Mouse (Mus musculus) heart, embryonic 15.5 days (tissue): ENCODE data around the gene Terb2. TPM values are rescaled to one million over a fixed set of nuclear protein-coding genes. Genes with fewer than 3 reads are reported as not detected.

Experiments
- ATAC-seq: fragments of 200-750 bp; cut with Nextera tagmentation; replicated peaks from 2 replicates; pipeline ENCODE4 v1.8.0; 2017; ENCODE audit warnings: low read depth, moderate TSS enrichment; ENCODE audit not compliant: insufficient number of reproducible peaks, insufficient read depth, low FRiP score
- H3K27ac ChIP-seq: fragments of 300-500 bp; sonication (generic); 2 replicates; pipeline ENCODE4 v1.5.1; 2015; ENCODE audit warnings: mild to moderate bottlenecking, inconsistent platforms
- H3K27me3 ChIP-seq: fragments of 300-500 bp; sonication (generic); 2 replicates; pipeline ENCODE4 v1.6.1; 2015; ENCODE audit warnings: inconsistent platforms
- H3K36me3 ChIP-seq: fragments of 300-500 bp; sonication (generic); 2 replicates; pipeline ENCODE4 v1.6.1; 2015; ENCODE audit warnings: mild to moderate bottlenecking, inconsistent platforms
- H3K4me1 ChIP-seq: fragments of 300-500 bp; sonication (generic); replicated peaks from 2 replicates; pipeline ENCODE4 v1.6.1; 2015; ENCODE audit warnings: inconsistent platforms
- H3K4me2 ChIP-seq: fragments of 300-500 bp; sonication (generic); 2 replicates; pipeline ENCODE4 v1.6.1; 2015; ENCODE audit warnings: inconsistent platforms, mild to moderate bottlenecking, moderate library complexity
- H3K4me3 ChIP-seq: fragments of 300-500 bp; sonication (generic); 2 replicates; pipeline ENCODE4 v1.5.1; 2015; ENCODE audit warnings: mild to moderate bottlenecking, inconsistent platforms
- H3K9ac ChIP-seq: fragments of 300-500 bp; sonication (generic); 2 replicates; pipeline ENCODE4 v1.6.1; 2015; ENCODE audit warnings: mild to moderate bottlenecking, inconsistent platforms
- H3K9me3 ChIP-seq: fragments of 300-500 bp; sonication (generic); replicated peaks from 2 replicates; pipeline ENCODE4 v1.6.1; 2016; ENCODE audit warnings: inconsistent platforms
- WGBS: fragments of 180-500 bp; shearing (Covaris S2); methylation state at CpG from one replicate; pipeline ENCODE4 v1.1.7; 2015; ENCODE audit warnings: mixed read lengths; 5-methylcytosine and 5-hydroxymethylcytosine counted together
- polyA plus RNA-seq: library from polyadenylated mRNA; unstranded; fragments of >200 nt; fragmentation: Nextera tagmentation; extraction: Ambion mirVana; gene quantifications from 2 replicates; pipeline ENCODE4 v1.2.1, GENCODE M21; 2015

The Terb2 gene
- polyA plus RNA-seq, 1 experiment from 2014 or later: not detected

DNA sequence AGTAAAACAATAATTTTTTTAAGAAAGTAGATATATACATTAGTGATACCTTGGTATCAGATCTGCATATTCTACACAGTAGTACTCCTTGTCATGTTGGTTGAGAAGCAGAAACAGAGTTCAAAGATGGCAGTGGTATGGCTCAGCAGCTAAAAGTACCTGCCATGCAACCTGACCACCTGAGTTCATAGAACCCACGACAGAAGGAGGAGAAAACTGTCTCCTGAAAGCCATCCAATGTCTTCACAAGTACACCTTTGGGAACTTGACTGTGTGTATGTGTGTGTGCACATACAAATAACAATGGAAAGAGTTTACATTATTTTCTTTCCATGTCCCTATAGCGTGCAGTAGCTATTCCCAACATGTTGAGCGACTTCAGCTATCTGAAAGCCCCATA lies 36.4 kb upstream of the Terb2 start:
- Histone ChIP-seq H3K4me2 (peak overlapping the region; percentile 10; the same call in 1 of the 2 replicates), H3K9me3 (no peaks in the 10 kb centered on the region)

GRCm38 (mm10) chr2:122151221-122151620 lies 34.9 kb upstream of the Terb2 start:
- Histone ChIP-seq H3K4me3 (no peak overlapping the region), H3K27ac (no peak overlapping the region), H3K9ac (no peak overlapping the region), H3K9me3 (no peaks in the 10 kb centered on the region), H3K27me3 (no peaks in the 10 kb centered on the region), H3K4me2 (no peak overlapping the region), H3K4me1 (peaks cover 16% of the 10 kb centered on the region), H3K36me3 (0 out of 2 replicates have a peak, but pooled peaks cover 6% of the 10 kb centered on the region)
- 91% methylated on average over 1 of the region's 1 CpGs for WGBS
- no peak for ATAC-seq

More for the DNA sequence above, 36.4 kb upstream of the Terb2 start:
- WGBS: 74% methylated on average over 3 of the region's 3 CpGs
- Histone ChIP-seq H3K36me3 (0 out of 2 replicates have a peak, but pooled peaks cover 6% of the 10 kb centered on the region), H3K27ac (no peak overlapping the region), H3K27me3 (no peaks in the 10 kb centered on the region), H3K4me1 (peaks cover 16% of the 10 kb centered on the region), H3K4me3 (no peak overlapping the region), H3K9ac (no peak overlapping the region)
- no peak for ATAC-seq

DNA sequence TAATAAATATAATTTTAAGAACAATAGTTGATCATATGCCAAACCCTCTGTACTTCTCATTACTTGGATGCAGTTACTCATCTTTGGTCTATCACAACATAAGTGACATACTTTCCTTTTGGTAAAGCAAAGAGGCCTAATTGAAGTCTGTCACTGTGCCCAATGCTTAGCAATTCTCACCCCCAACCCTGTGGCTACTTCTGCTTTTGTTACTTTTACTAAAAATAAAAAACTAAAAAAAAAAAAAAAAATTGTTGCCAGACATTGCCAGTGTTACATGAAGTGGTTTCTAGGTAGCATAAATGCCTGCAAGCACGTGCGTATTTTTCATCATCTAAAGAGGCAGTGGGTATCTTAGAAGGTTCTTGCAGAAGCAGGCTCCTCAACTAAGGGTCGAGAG lies 33.2 kb upstream of the Terb2 start:
- H3K4me3 ChIP-seq: no peak overlapping the region
- no peak overlapping the region for H3K9ac ChIP-seq
- H3K4me2 ChIP-seq: no peak overlapping the region
- H3K36me3 ChIP-seq: 0 out of 2 replicates have a peak, but pooled peaks cover 6% of the 10 kb centered on the region
- H3K27me3 ChIP-seq: no peaks in the 10 kb centered on the region
- H3K27ac ChIP-seq: no peak overlapping the region
- 70% methylated on average over 3 of the region's 3 CpGs for WGBS
- H3K9me3 ChIP-seq: no peaks in the 10 kb centered on the region
- ATAC-seq: no peak
- H3K4me1 ChIP-seq: peaks cover 7% of the 10 kb centered on the region; the same call in 1 of the 2 replicates

DNA sequence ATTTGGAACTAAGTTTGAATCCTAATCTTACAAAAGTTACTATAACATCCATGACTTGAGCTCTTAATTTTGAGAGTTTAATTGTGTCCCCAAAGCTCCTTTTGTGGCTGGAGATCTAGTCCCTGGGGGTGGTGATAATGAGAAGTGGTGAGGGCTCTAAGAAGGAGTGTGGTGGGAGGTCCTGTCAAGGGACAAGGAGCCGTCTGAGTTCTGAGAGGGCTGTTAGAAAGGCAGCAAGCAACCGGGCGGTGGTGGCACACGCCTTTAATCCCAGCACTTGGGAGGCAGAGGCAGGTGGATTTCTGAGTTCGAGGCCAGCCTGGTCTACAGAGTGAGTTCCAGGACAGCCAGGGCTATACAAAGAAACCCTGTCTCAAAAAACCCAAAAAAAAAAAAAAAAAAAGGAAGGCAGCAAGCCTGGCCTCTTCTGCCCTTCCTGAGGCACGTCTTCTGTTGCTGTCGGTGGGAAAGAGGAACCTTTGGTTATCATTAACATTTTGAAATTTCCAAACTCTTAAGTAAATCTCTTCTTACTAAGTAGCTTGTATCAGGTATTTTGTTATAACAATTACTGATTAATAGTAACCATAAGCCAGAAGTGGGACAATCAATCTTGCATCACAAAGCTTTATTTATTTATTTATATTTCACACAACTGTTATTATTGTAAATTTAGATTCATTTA lies 32.2 kb upstream of the Terb2 start:
- ATAC-seq: no peak
- Histone ChIP-seq H3K4me3 (no peak overlapping the region), H3K4me2 (no peak overlapping the region), H3K4me1 (peaks cover 14% of the 10 kb centered on the region), H3K9me3 (no peaks in the 10 kb centered on the region), H3K36me3 (0 out of 2 replicates have a peak, but pooled peaks cover 6% of the 10 kb centered on the region), H3K27ac (no peak overlapping the region), H3K27me3 (no peaks in the 10 kb centered on the region), H3K9ac (no peak overlapping the region)
- 76% methylated on average over 7 of the region's 7 CpGs for WGBS

DNA sequence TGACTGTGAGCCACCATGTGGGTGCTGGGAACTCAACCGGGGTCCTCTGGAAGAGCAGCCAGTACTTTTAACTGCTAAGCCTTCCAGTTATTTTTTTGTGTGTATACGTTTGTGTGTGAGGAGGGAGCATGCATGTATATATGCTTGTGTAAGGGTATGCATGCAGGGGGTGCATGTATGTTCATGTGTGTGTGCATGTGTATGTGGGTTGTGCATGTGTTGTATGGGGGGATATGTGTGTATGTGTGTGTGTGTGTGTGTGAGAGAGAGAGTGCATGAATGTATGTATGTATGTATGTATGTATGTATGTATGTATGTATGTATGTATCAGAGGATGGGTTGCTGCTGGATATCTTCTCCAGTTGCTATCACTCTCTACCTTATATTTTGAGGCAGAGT lies 31.6 kb upstream of the Terb2 start:
- H3K27me3 ChIP-seq: no peaks in the 10 kb centered on the region
- 77% methylated on average over 2 of the region's 2 CpGs for WGBS
- H3K36me3 ChIP-seq: 0 out of 2 replicates have a peak, but pooled peaks cover 6% of the 10 kb centered on the region
- no peak overlapping the region for H3K4me2 ChIP-seq
- H3K9me3 ChIP-seq: no peaks in the 10 kb centered on the region
- H3K4me1 ChIP-seq: peaks cover 11% of the 10 kb centered on the region
- no peak for ATAC-seq
- H3K4me3 ChIP-seq: no peak overlapping the region
- H3K27ac ChIP-seq: no peak overlapping the region
- H3K9ac ChIP-seq: no peak overlapping the region

GRCm38 (mm10) chr2:122155292-122155691 lies 30.8 kb upstream of the Terb2 start:
- no peaks in the 10 kb centered on the region for H3K9me3 ChIP-seq
- peaks cover 11% of the 10 kb centered on the region for H3K4me1 ChIP-seq
- H3K27me3 ChIP-seq: no peaks in the 10 kb centered on the region
- no peak overlapping the region for H3K27ac ChIP-seq
- no peak for ATAC-seq
- 0 out of 2 replicates have a peak, but pooled peaks cover 6% of the 10 kb centered on the region for H3K36me3 ChIP-seq
- H3K9ac ChIP-seq: no peak overlapping the region
- 68% methylated on average over 2 of the region's 2 CpGs for WGBS
- no peak overlapping the region for H3K4me2 ChIP-seq
- H3K4me3 ChIP-seq: no peak overlapping the region

DNA sequence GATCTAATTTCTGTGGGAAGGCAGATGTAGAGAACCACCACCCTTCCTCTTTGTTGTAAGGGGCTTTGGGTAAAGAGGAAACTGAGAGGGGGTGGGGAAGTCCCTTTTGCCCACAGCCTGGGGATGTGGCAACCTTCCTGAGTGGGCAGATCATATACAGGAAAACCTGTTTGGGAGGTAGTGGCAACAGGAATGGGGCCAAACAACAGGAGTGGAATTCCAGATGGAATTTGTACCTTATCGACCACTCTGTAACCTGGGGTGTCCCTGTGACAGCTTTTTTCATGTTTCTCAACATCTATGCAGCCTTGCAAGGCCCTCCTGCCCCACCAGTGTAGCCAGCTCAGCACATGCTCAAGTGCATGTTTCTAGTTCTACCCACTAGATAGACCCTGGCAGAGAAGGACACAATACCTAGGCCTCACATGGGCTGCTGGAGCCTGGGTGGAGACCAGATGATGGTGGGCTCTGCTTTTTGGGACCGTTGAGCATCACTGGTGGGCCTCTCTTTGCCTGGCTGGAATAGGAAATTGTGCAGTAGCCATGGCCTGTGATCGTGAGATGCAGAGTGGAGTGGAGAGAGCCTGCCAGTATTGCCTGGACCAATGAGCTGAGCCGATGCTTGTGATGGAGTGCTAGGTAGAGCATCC lies 29.9 kb upstream of the Terb2 start:
- Histone ChIP-seq H3K9me3 (no peaks in the 10 kb centered on the region), H3K4me1 (peaks cover 14% of the 10 kb centered on the region), H3K27me3 (no peaks in the 10 kb centered on the region), H3K4me3 (no peak overlapping the region), H3K9ac (no peak overlapping the region), H3K36me3 (0 out of 2 replicates have a peak, but pooled peaks cover 6% of the 10 kb centered on the region), H3K27ac (no peak overlapping the region), H3K4me2 (no peak overlapping the region)
- ATAC-seq: no peak
- 78% methylated on average over 4 of the region's 4 CpGs for WGBS

- H3K27ac ChIP-seq: no peak overlapping the region
- no peaks in the 10 kb centered on the region for H3K36me3 ChIP-seq
- no peak for ATAC-seq
- H3K9ac ChIP-seq: no peak overlapping the region
- H3K4me1 ChIP-seq: peaks cover 22% of the 10 kb centered on the region
- no peaks in the 10 kb centered on the region for H3K9me3 ChIP-seq
- H3K4me2 ChIP-seq: no peak overlapping the region
- H3K27me3 ChIP-seq: no peaks in the 10 kb centered on the region
- H3K4me3 ChIP-seq: no peak overlapping the region
These were observed 28.5 kb upstream of the Terb2 start for GRCm38 (mm10) chr2:122157561-122157960.

GRCm38 (mm10) chr2:122158362-122158802 lies 27.7 kb upstream of the Terb2 start:
- ATAC-seq: no peak
- Histone ChIP-seq H3K4me3 (no peak overlapping the region), H3K36me3 (no peaks in the 10 kb centered on the region), H3K4me2 (no peak overlapping the region), H3K27ac (peak overlapping the region; percentile 39; the same call in 1 of the 2 replicates), H3K27me3 (no peaks in the 10 kb centered on the region), H3K9me3 (no peaks in the 10 kb centered on the region), H3K9ac (no peak overlapping the region), H3K4me1 (peaks cover 22% of the 10 kb centered on the region)
- 19% methylated on average over 6 of the region's 6 CpGs for WGBS

DNA sequence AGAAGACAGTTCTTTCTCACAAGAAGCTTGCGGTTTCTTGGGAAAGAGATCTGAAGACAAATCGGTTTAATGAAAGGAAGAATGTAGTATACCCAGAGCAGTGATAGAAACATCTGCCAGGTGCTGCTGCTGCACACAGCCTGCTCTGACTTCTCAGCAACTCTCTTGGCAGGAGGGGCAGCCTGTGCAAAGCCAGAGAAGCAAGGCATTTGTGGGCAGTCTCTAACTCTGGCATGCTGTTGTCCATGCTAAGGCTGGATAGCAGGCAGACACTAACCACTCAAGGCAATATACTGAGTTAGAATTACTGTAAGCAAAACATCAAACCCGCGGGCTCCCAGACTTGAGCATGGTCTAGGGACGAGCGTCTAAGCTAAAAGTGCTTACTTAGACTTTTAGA lies 26.4 kb upstream of the Terb2 start:
- no peak for ATAC-seq
- WGBS: 79% methylated on average over 6 of the region's 6 CpGs
- no peak overlapping the region for H3K4me2 ChIP-seq
- peaks cover 25% of the 10 kb centered on the region for H3K4me1 ChIP-seq
- no peak overlapping the region for H3K27ac ChIP-seq
- no peaks in the 10 kb centered on the region for H3K27me3 ChIP-seq
- no peaks in the 10 kb centered on the region for H3K36me3 ChIP-seq
- no peak overlapping the region for H3K4me3 ChIP-seq
- no peaks in the 10 kb centered on the region for H3K9me3 ChIP-seq
- H3K9ac ChIP-seq: no peak overlapping the region

DNA sequence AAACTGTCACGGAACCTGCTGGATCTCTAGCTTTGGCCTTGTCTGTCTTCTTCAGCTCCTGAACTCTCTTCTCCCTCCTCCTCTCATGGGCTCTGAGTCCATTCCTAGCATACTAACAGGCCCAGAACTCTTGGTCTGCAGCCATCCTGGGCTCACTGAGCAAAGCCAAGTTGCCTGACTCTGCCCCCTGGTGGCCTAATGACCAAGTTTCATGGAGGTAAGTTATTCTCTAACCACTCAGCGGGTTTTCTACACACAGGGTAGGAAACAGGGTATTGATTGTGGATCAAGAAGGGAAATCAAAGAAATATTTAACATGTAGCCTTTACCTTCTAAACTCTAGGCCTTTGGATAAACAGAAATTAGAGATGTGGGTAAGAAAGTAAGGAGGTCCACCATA lies 25.4 kb upstream of the Terb2 start, which contains the start of gene Trim69:
Gene Trim69, plus strand, starts transcription at position 21 of the 400 bp plus-strand sequence.
- Histone ChIP-seq H3K4me3 (no peak within 1 kb of the TSS), H3K9ac (no peak within 1 kb of the TSS), H3K4me1 (peaks cover 25% of the 10 kb centered on the region), H3K36me3 (no peaks in the 10 kb centered on the region), H3K9me3 (no peaks in the 10 kb centered on the region), H3K27ac (peak within 1 kb of the TSS; percentile 57), H3K4me2 (peak within 1 kb of the TSS; percentile 16; the same call in 1 of the 2 replicates), H3K27me3 (no peaks in the 10 kb centered on the region)
- 38% methylated on average over 2 of the region's 2 CpGs for WGBS
- ATAC-seq: peak; percentile 62
